In genomic region chr12:112544946-112545701, GRCm38 (mm10) we compare ENCODE assay signal across 11 mouse cellular contexts. TPM values are rescaled to one million over a fixed set of nuclear protein-coding genes. Genes with fewer than 3 reads are reported as not detected.
A peak's percentile ranks its signal among the peaks of the same experiment; 100 is the strongest.
DNase-seq lines count a peak whose midpoint lies in the region; ATAC-seq and TF ChIP-seq lines count a peak whose summit lies in the region.
"Had no signal": no experiment of that assay in that cellular context is flagged by ENCODE, and none has a peak within 500 bp of the region (broad histone marks: within the 10 kb centered on the region; RNA-seq: fewer than 3 reads in every experiment).

No protein-coding gene starts in this region.

- H3K9me3 ChIP-seq in forebrain, embryonic 12.5 days, result no peaks in the 10 kb centered on the region
- no peaks in the 10 kb centered on the region for H3K9me3 ChIP-seq in forebrain, embryonic 15.5 days
- H3K9me3 ChIP-seq in midbrain, embryonic 16.5 days (replicated peaks; ENCODE audit: control insufficient read depth, low read length, poor library complexity, severe bottlenecking), result no peaks in the 10 kb centered on the region
- H3K9me3 ChIP-seq: liver, embryonic 13.5 days had no signal

- H3K36me3 ChIP-seq in forebrain, embryonic 12.5 days (replicated peaks), result no peaks in the 10 kb centered on the region
- H3K36me3 ChIP-seq in forebrain, embryonic 15.5 days, result no peaks in the 10 kb centered on the region
- no peaks in the 10 kb centered on the region for H3K36me3 ChIP-seq in midbrain, embryonic 16.5 days (ENCODE audit: control insufficient read depth, insufficient read depth, low read length)
- H3K36me3 ChIP-seq: liver, embryonic 13.5 days had no signal

- no peak for DNase-seq in layer of hippocampus, adult 2 months (ENCODE audit: low spot score in 2 of 2)
- DNase-seq in layer of hippocampus, adult 18-20 months (ENCODE audit: low spot score in 2 of 2), result no peak
- peak; percentile 16 to 34 for DNase-seq in gastrocnemius, adult 8-10 months (ENCODE audit: low spot score in 2 of 2)
- no peak for DNase-seq in cerebellum, postnatal 14 days
- DNase-seq in natural killer cell, adult 2 months (ENCODE audit: low spot score in 2 of 2), result no peak
- DNase-seq: liver, embryonic 13.5 days; right cerebral cortex, postnatal 25 days had no signal

- no peak for ATAC-seq in forebrain, embryonic 12.5 days (ENCODE audit: low FRiP score)
- ATAC-seq in forebrain, embryonic 15.5 days (replicated peaks), result no peak
- ATAC-seq in midbrain, embryonic 16.5 days, result no peak

- no peak overlapping the region for H3K4me3 ChIP-seq in forebrain, embryonic 12.5 days (replicated peaks)
- no peak overlapping the region for H3K4me3 ChIP-seq in forebrain, embryonic 15.5 days
- H3K4me3 ChIP-seq in layer of hippocampus, adult 2 months, result no peak overlapping the region
- no peak overlapping the region for H3K4me3 ChIP-seq in midbrain, embryonic 16.5 days (ENCODE audit: low read depth, low read length)
- H3K4me3 ChIP-seq: liver, embryonic 13.5 days had no signal

- 0 out of 2 replicates have a peak overlapping the region, but pooled peaks have one; percentile 8 for H3K9ac ChIP-seq in forebrain, embryonic 12.5 days
- no peak overlapping the region for H3K9ac ChIP-seq in forebrain, embryonic 15.5 days (replicated peaks)
- H3K9ac ChIP-seq in midbrain, embryonic 16.5 days (ENCODE audit: low read depth, low read length), result peak overlapping the region; percentile 30; the same call in 1 of the 2 replicates
- H3K9ac ChIP-seq: liver, embryonic 13.5 days had no signal

- 28% methylated on average over 12 of the region's 12 CpGs for WGBS in forebrain, embryonic 12.5 days
- 31% methylated on average over 12 of the region's 12 CpGs for WGBS in forebrain, embryonic 15.5 days
- 27% methylated on average over 12 of the region's 12 CpGs for WGBS in midbrain, embryonic 16.5 days

- H3K4me1 ChIP-seq in forebrain, embryonic 12.5 days, result peaks cover 56% of the 10 kb centered on the region
- peaks cover 48% of the 10 kb centered on the region for H3K4me1 ChIP-seq in forebrain, embryonic 15.5 days
- peaks cover 33% of the 10 kb centered on the region for H3K4me1 ChIP-seq in midbrain, embryonic 16.5 days (ENCODE audit: control insufficient read depth, insufficient read depth, low read length)
- H3K4me1 ChIP-seq: liver, embryonic 13.5 days had no signal

- peaks cover 4% of the 10 kb centered on the region; the same call in 1 of the 2 replicates for H3K27me3 ChIP-seq in forebrain, embryonic 12.5 days
- H3K27me3 ChIP-seq in forebrain, embryonic 15.5 days, result no peaks in the 10 kb centered on the region
- no peaks in the 10 kb centered on the region for H3K27me3 ChIP-seq in midbrain, embryonic 16.5 days (ENCODE audit: control insufficient read depth, insufficient read depth, low read depth, low read length)
- H3K27me3 ChIP-seq: liver, embryonic 13.5 days had no signal

- TF ChIP-seq CTCF in layer of hippocampus, adult 2 months (conservative IDR thresholded peaks at IDR 0.05), result no peak

- peak overlapping the region; percentile 65 for H3K27ac ChIP-seq in forebrain, embryonic 12.5 days
- no peak overlapping the region for H3K27ac ChIP-seq in forebrain, embryonic 15.5 days (replicated peaks)
- peak overlapping the region; percentile 20; the same call in 1 of the 2 replicates for H3K27ac ChIP-seq in layer of hippocampus, adult 2 months
- peak overlapping the region; percentile 38 for H3K27ac ChIP-seq in midbrain, embryonic 16.5 days (ENCODE audit: low read length)
- H3K27ac ChIP-seq: liver, embryonic 13.5 days had no signal

- H3K4me2 ChIP-seq in forebrain, embryonic 12.5 days, result no peak overlapping the region
- no peak overlapping the region for H3K4me2 ChIP-seq in forebrain, embryonic 15.5 days (replicated peaks)
- H3K4me2 ChIP-seq in midbrain, embryonic 16.5 days (ENCODE audit: low read length), result no peak overlapping the region
- H3K4me2 ChIP-seq: liver, embryonic 13.5 days had no signal

RNA-seq across cellular contexts. Expression of gene Tmem179, which starts 28.6 kb away (rescaled TPM):
- 10.7 and 11.5 TPM in 2 replicates for polyA plus RNA-seq in forebrain, embryonic 12.5 days (2016; fragmentation: Nextera tagmentation; extraction: Ambion mirVana)
- polyA plus RNA-seq in forebrain, embryonic 15.5 days (2015; fragmentation: Nextera tagmentation; extraction: Ambion mirVana), result 48.4 and 51.6 TPM in 2 replicates
- total RNA-seq in layer of hippocampus, adult 2 months (2021), result 100 to 1,000 TPM; 116 to 121 TPM
- 100 to 1,000 TPM; 126 to 134 TPM for total RNA-seq in layer of hippocampus, adult 18-20 months (2021)
- total RNA-seq in gastrocnemius, adult 8-10 months (2022), result not detected
- 96.8 and 100 TPM in 2 replicates for polyA plus RNA-seq in midbrain, embryonic 16.5 days (2015; fragmentation: Nextera tagmentation; extraction: Ambion mirVana)

RNA-seq across cellular contexts. Expression of gene Inf2, which starts 43.5 kb away (rescaled TPM):
- polyA plus RNA-seq in forebrain, embryonic 12.5 days (2016; fragmentation: Nextera tagmentation; extraction: Ambion mirVana), result 0.70 and 1.3 TPM in 2 replicates
- polyA plus RNA-seq in forebrain, embryonic 15.5 days (2015; fragmentation: Nextera tagmentation; extraction: Ambion mirVana), result 3.0 and 3.9 TPM in 2 replicates
- total RNA-seq in layer of hippocampus, adult 2 months (2021), result 100 to 1,000 TPM; 131 to 138 TPM
- total RNA-seq in layer of hippocampus, adult 18-20 months (2021), result 100 to 1,000 TPM; 105 to 111 TPM
- total RNA-seq in gastrocnemius, adult 8-10 months (2022), result 1 to 10 TPM; 6.7 to 9.2 (median 8.4) TPM
- 0.53 and 0.67 TPM in 2 replicates for polyA plus RNA-seq in midbrain, embryonic 16.5 days (2015; fragmentation: Nextera tagmentation; extraction: Ambion mirVana)

RNA-seq across cellular contexts. Expression of gene A530016L24Rik, which starts 55.9 kb away (rescaled TPM):
- not detected in 2 replicates for polyA plus RNA-seq in forebrain, embryonic 12.5 days (2016; fragmentation: Nextera tagmentation; extraction: Ambion mirVana)
- polyA plus RNA-seq in forebrain, embryonic 15.5 days (2015; fragmentation: Nextera tagmentation; extraction: Ambion mirVana), result 0.14 and 0.22 TPM in 2 replicates
- under 1 TPM; 0.13 to 0.25 TPM for total RNA-seq in layer of hippocampus, adult 2 months (2021)
- total RNA-seq in layer of hippocampus, adult 18-20 months (2021), result under 1 TPM in 1 of 2 experiments, not detected in 1; 0.15 TPM
- total RNA-seq in gastrocnemius, adult 8-10 months (2022), result 1 to 10 TPM in 3 of 4 experiments, under 1 TPM in 1; 0.97 to 3.9 (median 2.4) TPM
- polyA plus RNA-seq in midbrain, embryonic 16.5 days (2015; fragmentation: Nextera tagmentation; extraction: Ambion mirVana), result 0.16 and 0.17 TPM in 2 replicates
- polyA plus RNA-seq: embryonic facial prominence, embryonic 11.5 days had no signal

Comparison
In these comparisons a context has a peak if more than half of its experiments do, and no peak if none do; other contexts are left out.
1. DNase-seq: peak in gastrocnemius, adult 8-10 months (2 of 2); none in layer of hippocampus, adult 2 months (0 of 2), layer of hippocampus, adult 18-20 months (0 of 2), cerebellum, postnatal 14 days (0 of 2) and natural killer cell, adult 2 months (0 of 2).
2. RNA of gene Tmem179, which starts 28.6 kb away (total RNA-seq): 126 to 134 TPM in layer of hippocampus, adult 18-20 months and 116 to 121 TPM in layer of hippocampus, adult 2 months; not detected in gastrocnemius, adult 8-10 months; every median in the first group is over 10 times any median in the second.
3. RNA of gene Inf2, which starts 43.5 kb away (total RNA-seq): 131 to 138 TPM in layer of hippocampus, adult 2 months and 105 to 111 TPM in layer of hippocampus, adult 18-20 months; 6.7 to 9.2 TPM in gastrocnemius, adult 8-10 months; every median in the first group is over 10 times any median in the second.